Mouse (Mus musculus): ENCODE data around the gene Gm45194. TPM values are rescaled to one million over a fixed set of nuclear protein-coding genes. Genes with fewer than 3 reads are reported as not detected.

Gm45194 gene
- polyA plus RNA-seq, 1 experiment: not detected

GRCm38 (mm10) chrX:111917422-111917821, 26.2 kb downstream of the Gm45194 start:
- TF ChIP-seq CTCF (IDR thresholded peaks at IDR 0.05; ENCODE audit: control insufficient read depth, insufficient read depth, insufficient read length): no peak
- TF ChIP-seq USF1 (IDR thresholded peaks at IDR 0.05; ENCODE audit: low read depth): no peak
- no peak for TF ChIP-seq MAX (IDR thresholded peaks at IDR 0.05)
- TF ChIP-seq FOSL1 (IDR thresholded peaks at IDR 0.05; ENCODE audit: insufficient read depth, low read length, poor library complexity, severe bottlenecking): no peak
- no peak for TF ChIP-seq MYOD1 (IDR thresholded peaks at IDR 0.05; ENCODE audit: control insufficient read depth, insufficient read length, low read depth)
- no peak for TF ChIP-seq CEBPB (IDR thresholded peaks at IDR 0.05; ENCODE audit: low read depth)
- TF ChIP-seq MYOG (IDR thresholded peaks at IDR 0.05; ENCODE audit: control insufficient read depth, extremely low read depth, insufficient read length): no peak
- Histone ChIP-seq H3K27me3 (ENCODE audit: control insufficient read depth, insufficient read depth, insufficient read length) (no peaks in the 10 kb centered on the region), H3K79me2 (ENCODE audit: control insufficient read depth, insufficient read depth) (no peaks in the 10 kb centered on the region), H3ac (ENCODE audit: control insufficient read depth, insufficient read length, low read depth) (no peak overlapping the region), H3K4me3 (ENCODE audit: insufficient read depth, poor library complexity, severe bottlenecking) (no peak overlapping the region), H3K79me3 (ENCODE audit: low read depth) (no peaks in the 10 kb centered on the region), H3K36me3 (ENCODE audit: control insufficient read depth, insufficient read depth) (no peaks in the 10 kb centered on the region)

DNA sequence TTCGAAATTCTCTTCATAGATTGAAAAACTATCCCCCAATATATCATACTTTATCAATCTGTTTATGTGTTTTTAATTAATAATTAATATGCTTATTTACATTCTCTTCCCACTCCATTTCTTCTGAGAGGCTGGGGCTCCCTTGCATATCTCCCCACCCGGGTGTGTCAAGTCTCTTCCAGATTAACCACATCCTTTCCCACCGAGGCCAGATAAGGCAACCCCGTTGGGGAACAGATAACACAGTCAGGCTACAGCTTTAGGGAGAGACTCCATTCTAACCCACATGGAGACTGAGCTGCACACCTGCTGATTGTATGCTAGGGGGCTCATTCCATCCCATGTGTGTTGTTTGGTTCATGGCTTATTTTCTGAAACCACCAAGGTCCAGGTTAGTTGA, 69.7 kb downstream of the Gm45194 start:
- Histone ChIP-seq H3K79me3 (ENCODE audit: low read depth) (no peaks in the 10 kb centered on the region), H3ac (ENCODE audit: control insufficient read depth, insufficient read length, low read depth) (no peak overlapping the region)

GRCm38 (mm10) chrX:111999661-112000060, 108.5 kb downstream of the Gm45194 start:
- no peaks in the 10 kb centered on the region for H3K27me3 ChIP-seq (ENCODE audit: control insufficient read depth, insufficient read depth, insufficient read length)
- H3K4me3 ChIP-seq (ENCODE audit: insufficient read depth, poor library complexity, severe bottlenecking): no peak overlapping the region
- H3K36me3 ChIP-seq (ENCODE audit: control insufficient read depth, insufficient read depth): no peaks in the 10 kb centered on the region
- no peak for TF ChIP-seq MYOG (IDR thresholded peaks at IDR 0.05; ENCODE audit: control insufficient read depth, extremely low read depth, insufficient read length)
- no peak for TF ChIP-seq CTCF (IDR thresholded peaks at IDR 0.05; ENCODE audit: control insufficient read depth, insufficient read depth, insufficient read length)
- TF ChIP-seq MAX (IDR thresholded peaks at IDR 0.05): no peak
- no peak for TF ChIP-seq CEBPB (IDR thresholded peaks at IDR 0.05; ENCODE audit: low read depth)
- TF ChIP-seq FOSL1 (IDR thresholded peaks at IDR 0.05; ENCODE audit: insufficient read depth, low read length, poor library complexity, severe bottlenecking): no peak
- no peak for TF ChIP-seq MYOD1 (IDR thresholded peaks at IDR 0.05; ENCODE audit: control insufficient read depth, insufficient read length, low read depth)
- TF ChIP-seq USF1 (IDR thresholded peaks at IDR 0.05; ENCODE audit: low read depth): no peak
- no peak overlapping the region for H3ac ChIP-seq (ENCODE audit: control insufficient read depth, insufficient read length, low read depth)
- no peaks in the 10 kb centered on the region for H3K79me2 ChIP-seq (ENCODE audit: control insufficient read depth, insufficient read depth)
- H3K79me3 ChIP-seq (ENCODE audit: low read depth): no peaks in the 10 kb centered on the region

More for the DNA sequence above, 69.7 kb downstream of the Gm45194 start:
- Histone ChIP-seq H3K27me3 (ENCODE audit: control insufficient read depth, insufficient read depth, insufficient read length) (no peaks in the 10 kb centered on the region), H3K4me3 (ENCODE audit: insufficient read depth, poor library complexity, severe bottlenecking) (no peak overlapping the region), H3K36me3 (ENCODE audit: control insufficient read depth, insufficient read depth) (no peaks in the 10 kb centered on the region), H3K79me2 (ENCODE audit: control insufficient read depth, insufficient read depth) (no peaks in the 10 kb centered on the region)
- TF ChIP-seq CTCF (IDR thresholded peaks at IDR 0.05; ENCODE audit: control insufficient read depth, insufficient read depth, insufficient read length): no peak
- TF ChIP-seq MAX (IDR thresholded peaks at IDR 0.05): no peak
- no peak for TF ChIP-seq MYOG (IDR thresholded peaks at IDR 0.05; ENCODE audit: control insufficient read depth, extremely low read depth, insufficient read length)

- H3K79me3 ChIP-seq (ENCODE audit: low read depth): no peaks in the 10 kb centered on the region
- H3K79me2 ChIP-seq (ENCODE audit: control insufficient read depth, insufficient read depth): no peaks in the 10 kb centered on the region
- H3K4me3 ChIP-seq (ENCODE audit: insufficient read depth, poor library complexity, severe bottlenecking): no peak within 1 kb of the TSS
- H3K36me3 ChIP-seq (ENCODE audit: control insufficient read depth, insufficient read depth): no peaks in the 10 kb centered on the region
- H3ac ChIP-seq (ENCODE audit: control insufficient read depth, insufficient read length, low read depth): no peak within 1 kb of the TSS
- no peaks in the 10 kb centered on the region for H3K27me3 ChIP-seq (ENCODE audit: control insufficient read depth, insufficient read depth, insufficient read length)
- TF ChIP-seq CEBPB (IDR thresholded peaks at IDR 0.05; ENCODE audit: low read depth) (no peak), MYOG (IDR thresholded peaks at IDR 0.05; ENCODE audit: control insufficient read depth, extremely low read depth, insufficient read length) (no peak)
These were observed 119.5 kb downstream of the Gm45194 start, which contains the start of gene Tex16 for GRCm38 (mm10) chrX:112010707-112011106. TSS of gene Tex16 (plus strand) at chrX:112011007.

DNA sequence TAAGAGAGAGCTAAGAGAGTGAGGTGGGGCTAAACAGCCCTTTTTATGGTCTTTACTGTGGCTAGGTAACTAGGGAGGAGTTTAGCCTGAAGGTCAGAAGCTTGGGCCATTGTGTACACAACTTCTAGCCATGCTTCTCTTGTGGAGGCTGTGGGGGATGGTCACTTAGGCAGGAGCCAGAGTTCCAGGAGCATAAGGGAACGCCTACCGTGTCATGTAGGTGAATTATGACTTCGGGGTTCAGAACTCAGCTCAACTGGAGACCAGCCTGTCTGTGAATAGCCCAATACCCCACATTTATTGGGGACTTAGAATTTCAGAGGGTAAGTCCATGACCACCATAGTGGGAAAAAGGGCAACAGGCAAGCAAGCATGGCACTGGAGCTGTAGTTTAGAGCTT, 347.6 kb downstream of the Gm45194 start, which contains the start of gene 4933403O08Rik:
4933403O08Rik (plus strand) TSS at position 301 of the 400 bp plus-strand sequence.
- H3K79me2 ChIP-seq (ENCODE audit: control insufficient read depth, insufficient read depth): no peaks in the 10 kb centered on the region
- no peaks in the 10 kb centered on the region for H3K79me3 ChIP-seq (ENCODE audit: low read depth)

DNA sequence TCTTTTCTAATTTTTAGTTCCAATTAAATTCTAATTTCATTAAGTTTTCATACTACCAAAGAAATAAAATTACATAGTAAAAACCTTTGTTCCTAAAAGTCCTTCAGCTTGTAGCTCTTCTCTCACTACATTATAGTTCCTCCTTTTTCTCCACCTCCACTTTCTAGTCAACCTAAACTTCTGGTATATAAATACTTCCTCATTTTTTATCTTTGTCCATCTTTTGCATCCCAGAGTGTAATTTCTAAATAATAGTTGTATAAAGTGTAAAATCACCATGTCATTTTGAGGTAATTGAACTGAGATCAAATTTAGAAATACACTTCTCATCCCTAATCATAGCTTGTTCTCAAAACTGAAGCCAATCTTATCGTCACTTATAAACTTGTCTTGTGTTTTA, 351.7 kb downstream of the Gm45194 start:
- no peaks in the 10 kb centered on the region for H3K79me3 ChIP-seq (ENCODE audit: low read depth)
- H3K36me3 ChIP-seq (ENCODE audit: control insufficient read depth, insufficient read depth): no peaks in the 10 kb centered on the region
- TF ChIP-seq CEBPB (IDR thresholded peaks at IDR 0.05; ENCODE audit: low read depth) (no peak), MYOG (IDR thresholded peaks at IDR 0.05; ENCODE audit: control insufficient read depth, extremely low read depth, insufficient read length) (no peak), USF1 (IDR thresholded peaks at IDR 0.05; ENCODE audit: low read depth) (no peak), CTCF (IDR thresholded peaks at IDR 0.05; ENCODE audit: control insufficient read depth, insufficient read depth, insufficient read length) (no peak), FOSL1 (IDR thresholded peaks at IDR 0.05; ENCODE audit: insufficient read depth, low read length, poor library complexity, severe bottlenecking) (no peak), MAX (IDR thresholded peaks at IDR 0.05) (no peak), MYOD1 (IDR thresholded peaks at IDR 0.05; ENCODE audit: control insufficient read depth, insufficient read length, low read depth) (no peak)
- no peak overlapping the region for H3K4me3 ChIP-seq (ENCODE audit: insufficient read depth, poor library complexity, severe bottlenecking)
- no peak overlapping the region for H3ac ChIP-seq (ENCODE audit: control insufficient read depth, insufficient read length, low read depth)
- H3K27me3 ChIP-seq (ENCODE audit: control insufficient read depth, insufficient read depth, insufficient read length): no peaks in the 10 kb centered on the region
- H3K79me2 ChIP-seq (ENCODE audit: control insufficient read depth, insufficient read depth): no peaks in the 10 kb centered on the region

More for the DNA sequence above, 347.6 kb downstream of the Gm45194 start, which contains the start of gene 4933403O08Rik:
- H3K4me3 ChIP-seq (ENCODE audit: insufficient read depth, poor library complexity, severe bottlenecking): no peak within 1 kb of the TSS
- no peaks in the 10 kb centered on the region for H3K27me3 ChIP-seq (ENCODE audit: control insufficient read depth, insufficient read depth, insufficient read length)
- no peaks in the 10 kb centered on the region for H3K36me3 ChIP-seq (ENCODE audit: control insufficient read depth, insufficient read depth)
- no peak for TF ChIP-seq MYOD1 (IDR thresholded peaks at IDR 0.05; ENCODE audit: control insufficient read depth, insufficient read length, low read depth)
- TF ChIP-seq MYOG (IDR thresholded peaks at IDR 0.05; ENCODE audit: control insufficient read depth, extremely low read depth, insufficient read length): no peak
- TF ChIP-seq USF1 (IDR thresholded peaks at IDR 0.05; ENCODE audit: low read depth): no peak
- no peak for TF ChIP-seq FOSL1 (IDR thresholded peaks at IDR 0.05; ENCODE audit: insufficient read depth, low read length, poor library complexity, severe bottlenecking)
- no peak for TF ChIP-seq CTCF (IDR thresholded peaks at IDR 0.05; ENCODE audit: control insufficient read depth, insufficient read depth, insufficient read length)
- TF ChIP-seq CEBPB (IDR thresholded peaks at IDR 0.05; ENCODE audit: low read depth): no peak
- TF ChIP-seq MAX (IDR thresholded peaks at IDR 0.05): no peak
- no peak within 1 kb of the TSS for H3ac ChIP-seq (ENCODE audit: control insufficient read depth, insufficient read length, low read depth)

All from C2C12 (cell line).